Mouse (Mus musculus): ENCODE data around the gene Thsd7b.

GRCm38 (mm10) chr1:130112580-130113314, 839.6 kb downstream of the Thsd7b start:
- TF ChIP-seq CEBPB (IDR thresholded peaks at IDR 0.05; ENCODE audit: insufficient read depth, poor library complexity, severe bottlenecking) (no peak), POLR2A (IDR thresholded peaks at IDR 0.05; ENCODE audit: insufficient read length, low read depth) (no peak), SRF (IDR thresholded peaks at IDR 0.05; ENCODE audit: control insufficient read depth, insufficient read length, low read depth) (no peak), USF1 (IDR thresholded peaks at IDR 0.05; ENCODE audit: low read depth) (no peak), E2F4 (IDR thresholded peaks at IDR 0.05; ENCODE audit: insufficient read depth) (no peak), TCF3 (IDR thresholded peaks at IDR 0.05; ENCODE audit: insufficient read length, low read depth) (no peak), POLR2AphosphoS2 (IDR thresholded peaks at IDR 0.05; ENCODE audit: insufficient read length, low read depth) (no peak), MAX (IDR thresholded peaks at IDR 0.05; ENCODE audit: low read depth) (no peak), MYOD1 (IDR thresholded peaks at IDR 0.05; ENCODE audit: control insufficient read depth in 1 of 3, insufficient read length in 2 of 3, low read depth in 2 of 3) (no peak)
